Mouse (Mus musculus) adipose tissue, adult 10 weeks (tissue): Measurements from ENCODE around the gene Strn. TPM values are rescaled to one million over a fixed set of nuclear protein-coding genes. Genes with fewer than 3 reads are reported as not detected.

Source experiments
- polyA plus RNA-seq: library from polyadenylated mRNA; stranded (reverse); fragments of 350-450 nt; fragmentation: Illumina TruSeq; extraction: RNeasy Lipid Tissue Mini Kit (QIAGEN cat#74804); gene quantifications from one replicate; pipeline ENCODE4 v1.2.3, GENCODE M21; 2014; ENCODE audit warnings: low read depth, low replicate concordance

Gene Strn
- polyA plus RNA-seq = 10.1 TPM

GRCm38 (mm10) chr17:78737096-78737495 is at the start of gene Strn:
Gene Strn, minus strand, starts transcription at chr17:78737196.

Other genes with a start within 250 kb of the Strn start
- gene Vit, start 229.1 kb downstream of the Strn start, polyA plus RNA-seq = 14.6 TPM
- gene Heatr5b, start 98.2 kb upstream of the Strn start, polyA plus RNA-seq = 17.4 TPM
- gene Gpatch11, start 98.4 kb upstream of the Strn start, polyA plus RNA-seq = 23.4 TPM
- gene Eif2ak2, start 145.4 kb upstream of the Strn start, polyA plus RNA-seq = 15.6 TPM
- not detected for gene Sult6b1, start 169.8 kb upstream of the Strn start, polyA plus RNA-seq
- gene Cebpzos, start 179.3 kb upstream of the Strn start, polyA plus RNA-seq = 45.8 TPM
- 16.5 TPM for gene Cebpz, start 199.9 kb upstream of the Strn start, polyA plus RNA-seq
- gene Ndufaf7, start 199.9 kb upstream of the Strn start, polyA plus RNA-seq = 25.8 TPM